Mouse (Mus musculus) midbrain, embryonic 16.5 days (tissue): ENCODE data around the gene Capn15. TPM values are rescaled to one million over a fixed set of nuclear protein-coding genes. Genes with fewer than 3 reads are reported as not detected.
A peak's percentile ranks its signal among the peaks of the same experiment; 100 is the strongest.

ENCODE experiments used
- ATAC-seq: fragments of 200-750 bp; cut with Nextera tagmentation; 2 replicates; pipeline ENCODE4 v1.8.0; 2017; ENCODE audit warnings: moderate TSS enrichment
- H3K27ac ChIP-seq: fragments of 300-500 bp; sonication (generic); 2 replicates; pipeline ENCODE4 v1.5.1; 2014; ENCODE audit warnings: mild to moderate bottlenecking, low read length, mixed read lengths
- H3K27me3 ChIP-seq: fragments of 300-500 bp; sonication (generic); 2 replicates; pipeline ENCODE4 v1.6.1; 2014; ENCODE audit warnings: low read depth, low read length, mixed read lengths; ENCODE audit not compliant: control insufficient read depth, insufficient read depth
- H3K36me3 ChIP-seq: fragments of 300-500 bp; sonication (generic); 2 replicates; pipeline ENCODE4 v1.6.1; 2014; ENCODE audit warnings: mild to moderate bottlenecking, low read length, moderate library complexity, mixed read lengths; ENCODE audit not compliant: control insufficient read depth, insufficient read depth
- H3K4me1 ChIP-seq: fragments of 300-500 bp; sonication (generic); 2 replicates; pipeline ENCODE4 v1.6.1; 2014; ENCODE audit warnings: mild to moderate bottlenecking, low read length, mixed read lengths; ENCODE audit not compliant: control insufficient read depth, insufficient read depth
- H3K4me2 ChIP-seq: fragments of 300-500 bp; sonication (generic); 2 replicates; pipeline ENCODE4 v1.6.1; 2014; ENCODE audit warnings: mild to moderate bottlenecking, low read length, mixed read lengths
- H3K4me3 ChIP-seq: fragments of 300-500 bp; sonication (generic); 2 replicates; pipeline ENCODE4 v1.5.1; 2014; ENCODE audit warnings: low read depth, mild to moderate bottlenecking, low read length, moderate library complexity, mixed read lengths
- H3K9ac ChIP-seq: fragments of 300-500 bp; sonication (generic); 2 replicates; pipeline ENCODE4 v1.6.1; 2014; ENCODE audit warnings: low read depth, low read length, mixed read lengths
- H3K9me3 ChIP-seq: fragments of 300-500 bp; sonication (generic); replicated peaks from 2 replicates; pipeline ENCODE4 v1.6.1; 2014; ENCODE audit warnings: mild to moderate bottlenecking, low read length, mixed read lengths; ENCODE audit not compliant: control insufficient read depth, poor library complexity, severe bottlenecking
- WGBS: fragments of 180-500 bp; shearing (Covaris S2); extraction: QIAGEN DNeasy Blood & Tissue Kit; methylation state at CpG from one replicate; pipeline ENCODE4 v1.1.7; 2014; 5-methylcytosine and 5-hydroxymethylcytosine counted together
- polyA plus RNA-seq: library from polyadenylated mRNA; unstranded; fragments of >200 nt; fragmentation: Nextera tagmentation; extraction: Ambion mirVana; gene quantifications from 2 replicates; pipeline ENCODE4 v1.2.1, GENCODE M21; 2015

The Capn15 gene
- polyA plus RNA-seq, result 20.6 and 20.8 TPM in 2 replicates

DNA sequence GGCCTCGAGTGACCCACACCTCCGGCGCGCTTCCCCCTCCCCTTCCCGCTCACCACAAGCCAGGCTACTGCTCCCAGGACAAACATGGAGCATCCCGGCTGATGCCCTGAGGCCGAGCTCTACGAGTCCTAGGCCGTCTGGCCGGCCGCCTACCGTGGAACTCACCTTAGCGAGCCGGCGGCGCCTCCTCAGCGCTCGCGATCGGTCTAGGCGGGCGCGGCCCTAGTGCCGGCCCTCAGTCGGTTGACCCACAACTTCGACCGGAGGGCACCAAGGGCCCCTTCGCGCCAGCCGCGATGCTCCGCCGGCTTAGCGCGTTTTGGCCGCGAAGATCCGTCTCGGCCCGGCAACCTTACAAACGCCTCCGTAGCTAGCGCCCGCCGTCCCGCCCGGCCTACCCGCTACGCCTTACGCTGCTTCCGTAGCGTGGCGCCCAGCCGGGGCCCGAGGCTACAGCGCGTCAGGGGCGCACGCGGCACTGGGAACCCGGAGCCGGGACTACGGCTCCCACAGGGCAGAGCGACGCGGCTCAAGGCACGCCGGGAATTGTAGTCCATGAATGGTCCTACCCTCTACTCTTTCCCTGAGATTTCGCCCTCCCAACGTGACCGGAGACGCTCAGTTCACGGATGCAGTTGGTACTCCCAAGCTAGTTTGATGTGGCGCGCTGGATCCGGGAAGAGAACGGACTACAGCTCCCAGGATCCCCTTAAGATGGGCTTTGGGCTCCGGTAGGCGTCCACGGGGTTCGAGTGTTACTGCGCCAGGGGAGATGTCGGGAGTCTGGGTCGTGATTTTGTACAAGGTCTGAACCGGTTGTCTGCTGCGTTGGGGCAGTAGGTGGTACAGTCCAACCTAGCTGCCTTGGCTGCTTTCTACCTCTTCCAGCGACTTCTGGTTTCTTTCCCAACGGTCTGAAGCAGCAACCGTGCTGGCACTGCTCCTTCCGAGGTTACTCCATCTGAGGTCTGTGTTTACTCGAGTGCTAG, at the start of gene Capn15:
TSS of gene Capn15 (minus strand) at position 491 of the 989 bp plus-strand sequence.
- peak within 1 kb of the TSS; percentile 90 for H3K27ac ChIP-seq
- H3K4me2 ChIP-seq, result peak within 1 kb of the TSS; percentile 84
- no peaks in the 10 kb centered on the region for H3K27me3 ChIP-seq
- WGBS, result under 1% methylated on average over 91 of the region's 91 CpGs
- no peaks in the 10 kb centered on the region for H3K9me3 ChIP-seq
- H3K4me3 ChIP-seq, result peak within 1 kb of the TSS; percentile 93
- peak within 1 kb of the TSS; percentile 90 for H3K9ac ChIP-seq
- H3K36me3 ChIP-seq, result peaks cover 17% of the 10 kb centered on the region
- ATAC-seq, result peak; percentile 99
- peaks cover 31% of the 10 kb centered on the region for H3K4me1 ChIP-seq

DNA sequence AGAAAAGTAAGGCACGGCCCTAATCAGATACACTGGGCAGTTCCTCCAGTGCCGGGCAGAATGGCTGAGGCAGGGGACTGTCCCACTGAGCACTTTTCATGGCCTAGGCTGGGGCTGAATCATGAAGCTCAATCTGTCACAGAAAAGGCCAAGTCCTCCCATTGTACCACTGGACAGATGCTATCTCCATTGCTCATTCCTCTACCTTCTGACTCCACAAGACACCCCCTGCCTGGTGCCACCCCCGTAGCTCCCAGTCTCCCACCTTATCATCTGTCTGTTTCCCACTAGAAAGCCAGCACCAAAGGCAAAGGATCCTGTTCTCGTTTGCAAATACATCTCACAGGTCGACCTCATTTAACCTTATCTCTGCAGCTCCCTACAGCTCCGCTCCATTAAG, 46.4 kb upstream of the Capn15 start:
- Histone ChIP-seq H3K27ac (no peak overlapping the region), H3K9ac (no peak overlapping the region), H3K27me3 (no peaks in the 10 kb centered on the region), H3K4me3 (no peak overlapping the region), H3K36me3 (peaks cover 8% of the 10 kb centered on the region; the same call in 1 of the 2 replicates), H3K4me2 (no peak overlapping the region), H3K4me1 (no peaks in the 10 kb centered on the region), H3K9me3 (no peaks in the 10 kb centered on the region)
- 80% methylated on average over 6 of the region's 6 CpGs for WGBS
- no peak for ATAC-seq

- H3K9ac ChIP-seq, result no peak overlapping the region
- no peaks in the 10 kb centered on the region for H3K4me1 ChIP-seq
- H3K27ac ChIP-seq, result no peak overlapping the region
- no peak for ATAC-seq
- no peaks in the 10 kb centered on the region for H3K27me3 ChIP-seq
- H3K4me2 ChIP-seq, result no peak overlapping the region
- H3K36me3 ChIP-seq, result peaks cover 8% of the 10 kb centered on the region; the same call in 1 of the 2 replicates
- no peak overlapping the region for H3K4me3 ChIP-seq
- 87% methylated on average over 5 of the region's 5 CpGs for WGBS
- no peaks in the 10 kb centered on the region for H3K9me3 ChIP-seq
These were observed 46.0 kb upstream of the Capn15 start for GRCm38 (mm10) chr17:26031583-26031982.

DNA sequence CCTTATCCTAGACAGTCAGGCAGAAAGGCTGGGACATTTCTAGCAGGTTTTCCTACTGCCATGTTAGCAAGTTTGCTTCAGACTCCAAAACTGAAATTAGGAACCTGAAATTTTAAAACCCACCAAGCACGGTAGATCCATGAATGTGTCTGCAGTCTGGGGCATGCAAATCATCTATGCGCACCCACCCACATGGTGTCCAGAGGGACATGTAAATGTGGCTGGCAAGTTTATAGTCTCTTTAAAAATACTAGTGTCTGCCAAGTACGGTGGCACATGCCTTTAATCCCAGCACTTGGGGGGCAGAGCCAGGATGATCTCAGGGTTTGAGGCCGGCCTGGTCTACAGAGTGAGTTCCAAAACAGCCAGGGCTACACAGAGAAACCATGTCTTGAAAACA, 42.7 kb upstream of the Capn15 start:
- ATAC-seq, result no peak

DNA sequence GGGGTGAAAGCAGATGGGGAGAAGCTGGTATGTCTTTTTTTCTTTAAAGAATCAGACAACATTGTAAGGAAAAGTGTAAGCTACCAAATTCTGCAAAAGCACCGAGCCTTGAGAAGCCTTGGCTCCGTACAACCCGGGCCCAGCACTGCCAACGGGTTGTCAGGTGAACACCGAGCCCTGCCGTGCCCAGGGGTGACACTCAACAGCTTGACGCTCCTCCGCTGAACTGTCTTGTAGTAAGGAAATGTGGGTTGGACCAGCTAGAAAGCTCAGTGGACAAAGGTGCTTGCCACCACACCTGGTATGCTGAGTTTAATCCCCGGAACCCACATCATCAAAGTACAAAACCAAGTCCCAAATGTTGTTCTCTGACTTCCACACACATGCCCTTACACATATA, 39.1 kb upstream of the Capn15 start:
- WGBS, result 97% methylated on average over 9 of the region's 9 CpGs
- no peak for ATAC-seq

More for the DNA sequence above, 42.7 kb upstream of the Capn15 start:
- Histone ChIP-seq H3K27me3 (no peaks in the 10 kb centered on the region), H3K9ac (no peak overlapping the region), H3K36me3 (no peaks in the 10 kb centered on the region), H3K9me3 (no peaks in the 10 kb centered on the region), H3K4me3 (no peak overlapping the region), H3K4me1 (no peaks in the 10 kb centered on the region), H3K4me2 (no peak overlapping the region), H3K27ac (no peak overlapping the region)
- 85% methylated on average over 4 of the region's 4 CpGs for WGBS

DNA sequence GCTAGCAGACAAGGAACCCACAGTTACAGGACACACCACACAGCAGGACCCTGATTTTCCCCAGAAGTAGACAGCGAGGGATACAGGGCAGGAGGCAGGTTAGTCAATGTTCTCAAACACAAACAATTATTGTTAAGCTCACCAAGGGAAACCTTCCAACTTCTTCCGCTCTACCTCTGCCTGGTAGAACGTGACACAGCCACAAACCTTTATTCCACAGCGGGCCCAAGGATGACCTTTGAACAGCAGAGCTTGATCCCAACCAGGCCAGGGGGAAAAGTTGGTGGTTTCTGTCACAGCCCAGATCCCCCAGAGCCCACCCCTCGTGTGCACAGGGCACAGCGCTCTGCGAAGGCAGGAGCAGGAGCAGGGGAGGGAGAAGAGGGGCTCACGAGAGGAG, 38.4 kb upstream of the Capn15 start:
- Histone ChIP-seq H3K27ac (no peak overlapping the region), H3K36me3 (no peaks in the 10 kb centered on the region; the same call in 1 of the 2 replicates), H3K9ac (no peak overlapping the region), H3K4me2 (no peak overlapping the region), H3K9me3 (no peaks in the 10 kb centered on the region), H3K4me1 (no peaks in the 10 kb centered on the region), H3K4me3 (no peak overlapping the region), H3K27me3 (no peaks in the 10 kb centered on the region)
- no peak for ATAC-seq
- 94% methylated on average over 8 of the region's 8 CpGs for WGBS

More for the DNA sequence above, 39.1 kb upstream of the Capn15 start:
- no peaks in the 10 kb centered on the region for H3K9me3 ChIP-seq
- H3K27ac ChIP-seq, result no peak overlapping the region
- no peak overlapping the region for H3K9ac ChIP-seq
- H3K27me3 ChIP-seq, result no peaks in the 10 kb centered on the region
- H3K4me1 ChIP-seq, result no peaks in the 10 kb centered on the region
- no peak overlapping the region for H3K4me2 ChIP-seq
- H3K4me3 ChIP-seq, result no peak overlapping the region
- H3K36me3 ChIP-seq, result no peaks in the 10 kb centered on the region; the same call in 1 of the 2 replicates

DNA sequence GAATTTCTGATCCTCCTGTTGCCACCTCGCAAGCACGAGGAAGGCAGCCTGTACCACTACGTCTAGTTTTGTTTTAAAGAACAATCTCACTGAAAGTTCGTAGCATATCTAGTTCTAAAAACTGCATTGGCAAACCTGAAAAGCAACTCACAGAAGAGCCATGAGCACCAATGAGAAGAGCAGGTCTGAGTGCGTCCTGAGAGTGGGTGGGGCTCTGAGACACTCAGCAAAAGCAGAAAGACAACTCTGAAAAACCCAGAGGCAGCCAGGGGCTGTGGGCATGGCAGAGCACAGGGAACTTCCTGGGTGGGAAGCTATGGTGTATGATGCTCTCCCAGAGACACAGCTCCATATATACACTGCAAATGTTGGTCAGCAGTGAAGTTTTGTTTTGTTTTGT, 37.6 kb upstream of the Capn15 start:
- no peak for ATAC-seq
- H3K27me3 ChIP-seq, result no peaks in the 10 kb centered on the region
- H3K4me1 ChIP-seq, result no peaks in the 10 kb centered on the region
- no peak overlapping the region for H3K27ac ChIP-seq
- no peaks in the 10 kb centered on the region for H3K9me3 ChIP-seq
- WGBS, result 91% methylated on average over 5 of the region's 5 CpGs
- H3K4me3 ChIP-seq, result no peak overlapping the region
- H3K4me2 ChIP-seq, result no peak overlapping the region
- H3K9ac ChIP-seq, result no peak overlapping the region
- H3K36me3 ChIP-seq, result no peaks in the 10 kb centered on the region; the same call in 1 of the 2 replicates

- no peaks in the 10 kb centered on the region; the same call in 1 of the 2 replicates for H3K36me3 ChIP-seq
- no peak overlapping the region for H3K4me3 ChIP-seq
- no peaks in the 10 kb centered on the region for H3K27me3 ChIP-seq
- H3K27ac ChIP-seq, result no peak overlapping the region
- no peak overlapping the region for H3K9ac ChIP-seq
- H3K4me1 ChIP-seq, result no peaks in the 10 kb centered on the region
- H3K9me3 ChIP-seq, result no peaks in the 10 kb centered on the region
- no peak for ATAC-seq
- H3K4me2 ChIP-seq, result no peak overlapping the region
- WGBS, result 88% methylated on average over 9 of the region's 9 CpGs
These were observed 36.2 kb upstream of the Capn15 start for GRCm38 (mm10) chr17:26021728-26022341.
